8 mouse cellular contexts compared by ENCODE assay signal in genomic region chr1:166160569-166161445, GRCm38 (mm10). TPM values are rescaled to one million over a fixed set of nuclear protein-coding genes. Genes with fewer than 3 reads are reported as not detected.
DNase-seq lines count a peak whose midpoint lies in the region; ATAC-seq and TF ChIP-seq lines count a peak whose summit lies in the region.

No protein-coding gene starts in this region.

- 0 out of 2 replicates have a peak, but pooled peaks have one; percentile 39 for ATAC-seq in embryonic facial prominence, embryonic 15.5 days (ENCODE audit: insufficient number of reproducible peaks, low FRiP score, low TSS enrichment, low read depth)
- no peak for ATAC-seq in heart, embryonic 15.5 days (replicated peaks; ENCODE audit: insufficient number of reproducible peaks, insufficient read depth, low FRiP score, low read depth)
- peak; percentile 52; the same call in 1 of the 2 replicates for ATAC-seq in kidney, postnatal 0 days (replicated peaks; ENCODE audit: low FRiP score, low read depth)
- peak; percentile 69 for ATAC-seq in lung, embryonic 14.5 days (ENCODE audit: insufficient read depth)

- DNase-seq in brain, adult 2 months (ENCODE audit: low read depth, low spot score) = peak; percentile 83
- peak; percentile 88 for DNase-seq in kidney, postnatal 0 days (ENCODE audit: low spot score)
- DNase-seq in lung, embryonic 14.5 days = peak; percentile 92
- DNase-seq in ovary, postnatal 36 days (ENCODE audit: low spot score) = peak; percentile 67
- peak; percentile 80 for DNase-seq in thymus, postnatal 4 days

- peaks cover 45% of the 10 kb centered on the region for H3K4me1 ChIP-seq in E14TG2a.4 (replicated peaks; ENCODE audit: low read depth, low read length)
- H3K4me1 ChIP-seq in embryonic facial prominence, embryonic 15.5 days = 0 out of 2 replicates have a peak, but pooled peaks cover 5% of the 10 kb centered on the region
- H3K4me1 ChIP-seq in heart, embryonic 15.5 days (replicated peaks) = peaks cover 3% of the 10 kb centered on the region; the same call in 1 of the 2 replicates
- H3K4me1 ChIP-seq in kidney, postnatal 0 days (replicated peaks; ENCODE audit: insufficient read depth, low read length) = no peaks in the 10 kb centered on the region
- H3K4me1 ChIP-seq in lung, embryonic 14.5 days (ENCODE audit: insufficient read depth) = no peaks in the 10 kb centered on the region

- H3K4me2 ChIP-seq in embryonic facial prominence, embryonic 15.5 days (replicated peaks) = peak overlapping the region; percentile 29; the same call in 1 of the 2 replicates
- peak overlapping the region; percentile 54 for H3K4me2 ChIP-seq in heart, embryonic 15.5 days
- no peak overlapping the region for H3K4me2 ChIP-seq in kidney, postnatal 0 days (ENCODE audit: low read length)
- peak overlapping the region; percentile 20; the same call in 1 of the 2 replicates for H3K4me2 ChIP-seq in lung, embryonic 14.5 days

- H3K4me3 ChIP-seq in E14TG2a.4 (replicated peaks; ENCODE audit: low read length) = 0 out of 2 replicates have a peak overlapping the region, but pooled peaks have one; percentile 11
- no peak overlapping the region for H3K4me3 ChIP-seq in embryonic facial prominence, embryonic 15.5 days (replicated peaks)
- 0 out of 2 replicates have a peak overlapping the region, but pooled peaks have one; percentile 12 for H3K4me3 ChIP-seq in heart, embryonic 15.5 days
- H3K4me3 ChIP-seq in kidney, postnatal 0 days (replicated peaks; ENCODE audit: low read depth, low read length) = no peak overlapping the region
- H3K4me3 ChIP-seq in lung, embryonic 14.5 days (ENCODE audit: low read depth, low read length) = no peak overlapping the region

- H3K36me3 ChIP-seq in E14TG2a.4 (ENCODE audit: insufficient read depth, low read length) = peaks cover 96% of the 10 kb centered on the region
- no peaks in the 10 kb centered on the region for H3K36me3 ChIP-seq in embryonic facial prominence, embryonic 15.5 days
- no peaks in the 10 kb centered on the region for H3K36me3 ChIP-seq in heart, embryonic 15.5 days
- H3K36me3 ChIP-seq in kidney, postnatal 0 days (ENCODE audit: insufficient read depth, low read length) = no peaks in the 10 kb centered on the region
- no peaks in the 10 kb centered on the region for H3K36me3 ChIP-seq in lung, embryonic 14.5 days (ENCODE audit: insufficient read depth)

- H3K27me3 ChIP-seq in E14TG2a.4 (ENCODE audit: insufficient read depth, low read length) = no peaks in the 10 kb centered on the region
- peaks cover 18% of the 10 kb centered on the region for H3K27me3 ChIP-seq in embryonic facial prominence, embryonic 15.5 days
- peaks cover 44% of the 10 kb centered on the region for H3K27me3 ChIP-seq in heart, embryonic 15.5 days
- no peaks in the 10 kb centered on the region for H3K27me3 ChIP-seq in kidney, postnatal 0 days (ENCODE audit: insufficient read depth, low read length)
- peaks cover 10% of the 10 kb centered on the region for H3K27me3 ChIP-seq in lung, embryonic 14.5 days (ENCODE audit: insufficient read depth, low read length)

- TF ChIP-seq CTCF in E14TG2a.4 (conservative IDR thresholded peaks at IDR 0.05; ENCODE audit: low read length) = peak; percentile 85
- peak; percentile 97 for TF ChIP-seq CTCF in kidney, postnatal 0 days (IDR thresholded peaks at IDR 0.05; ENCODE audit: low read depth)
- peak; percentile 95 for TF ChIP-seq CTCF in lung, embryonic 14.5 days (IDR thresholded peaks at IDR 0.05; ENCODE audit: low read depth)

- H3K9ac ChIP-seq in embryonic facial prominence, embryonic 15.5 days = no peak overlapping the region
- H3K9ac ChIP-seq in heart, embryonic 15.5 days = no peak overlapping the region
- no peak overlapping the region for H3K9ac ChIP-seq in kidney, postnatal 0 days (ENCODE audit: low read depth, low read length)
- no peak overlapping the region for H3K9ac ChIP-seq in lung, embryonic 14.5 days

- H3K27ac ChIP-seq in embryonic facial prominence, embryonic 15.5 days (replicated peaks) = no peak overlapping the region
- no peak overlapping the region for H3K27ac ChIP-seq in heart, embryonic 15.5 days
- no peak overlapping the region for H3K27ac ChIP-seq in kidney, postnatal 0 days
- H3K27ac ChIP-seq in lung, embryonic 14.5 days (ENCODE audit: low read depth) = no peak overlapping the region

- peaks cover 68% of the 10 kb centered on the region for H3K9me3 ChIP-seq in E14TG2a.4 (ENCODE audit: low read length)
- H3K9me3 ChIP-seq in embryonic facial prominence, embryonic 15.5 days (replicated peaks) = no peaks in the 10 kb centered on the region
- no peaks in the 10 kb centered on the region for H3K9me3 ChIP-seq in heart, embryonic 15.5 days (replicated peaks)
- H3K9me3 ChIP-seq in kidney, postnatal 0 days (replicated peaks; ENCODE audit: low read length) = no peaks in the 10 kb centered on the region
- H3K9me3 ChIP-seq in lung, embryonic 14.5 days (ENCODE audit: low read depth, low read length) = no peaks in the 10 kb centered on the region

- 16% methylated on average over 24 of the region's 24 CpGs for WGBS in embryonic facial prominence, embryonic 15.5 days
- WGBS in heart, embryonic 15.5 days = 16% methylated on average over 24 of the region's 24 CpGs
- 19% methylated on average over 24 of the region's 24 CpGs for WGBS in kidney, postnatal 0 days
- 15% methylated on average over 24 of the region's 24 CpGs for WGBS in lung, embryonic 14.5 days

RNA-seq across cellular contexts. Expression of gene Gpa33, which starts 30.8 kb away (rescaled TPM):
- 0.18 and 0.40 TPM in 2 replicates for polyA plus RNA-seq in embryonic facial prominence, embryonic 15.5 days (2015; fragmentation: Nextera tagmentation; extraction: Ambion mirVana)
- 0.06 TPM in 1 of 2 replicates, not detected in the other for polyA plus RNA-seq in heart, embryonic 15.5 days (2015; fragmentation: Nextera tagmentation; extraction: Ambion mirVana)
- 0.94 and 1.1 TPM in 2 replicates for polyA plus RNA-seq in kidney, postnatal 0 days (2015; fragmentation: Nextera tagmentation; extraction: Ambion mirVana)
- 0.11 TPM in 1 of 2 replicates, not detected in the other for polyA plus RNA-seq in lung, embryonic 14.5 days (2014; fragmentation: Nextera tagmentation; extraction: Ambion mirVana)

RNA-seq across cellular contexts. Expression of gene Dusp27, which starts 33.1 kb away (rescaled TPM):
- 6.4 and 9.0 TPM in 2 replicates for polyA plus RNA-seq in embryonic facial prominence, embryonic 15.5 days (2015; fragmentation: Nextera tagmentation; extraction: Ambion mirVana)
- polyA plus RNA-seq in heart, embryonic 15.5 days (2015; fragmentation: Nextera tagmentation; extraction: Ambion mirVana) = 40.2 and 44.9 TPM in 2 replicates
- 0.08 and 0.12 TPM in 2 replicates for polyA plus RNA-seq in kidney, postnatal 0 days (2015; fragmentation: Nextera tagmentation; extraction: Ambion mirVana)
- polyA plus RNA-seq in lung, embryonic 14.5 days (2014; fragmentation: Nextera tagmentation; extraction: Ambion mirVana) = 2.5 and 3.1 TPM in 2 replicates

Comparison
In these comparisons a context has a peak if more than half of its experiments do, and no peak if none do; other contexts are left out.
1. H3K4me3 ChIP-seq: peak in E14TG2a.4 (single experiment) and heart, embryonic 15.5 days (single experiment); none in embryonic facial prominence, embryonic 15.5 days (single experiment), kidney, postnatal 0 days (single experiment) and lung, embryonic 14.5 days (single experiment).
2. Peak in every context shown above with its lines, with median percentiles within 50 percentile points of each other: CTCF ChIP-seq and DNase-seq.